In genomic region chr14:8460226-8461129, GRCm38 (mm10) we compare ENCODE assay signal across 8 mouse cellular contexts.
DNase-seq lines count a peak whose midpoint lies in the region; ATAC-seq and TF ChIP-seq lines count a peak whose summit lies in the region.
"Had no signal": no experiment of that assay in that cellular context is flagged by ENCODE, and none has a peak within 500 bp of the region (broad histone marks: within the 10 kb centered on the region; RNA-seq: fewer than 3 reads in every experiment).

No protein-coding gene starts in this region.

- DNase-seq in ZHBTc4 (ENCODE audit: low read depth, low spot score): peak; percentile 83
- peak; percentile 67 for DNase-seq in embryonic facial prominence, embryonic 10.5 days (ENCODE audit: low spot score)
- peak; percentile 37 for DNase-seq in layer of hippocampus, adult 9-11 months
- peak; percentile 72 for DNase-seq in right cerebral cortex, postnatal 4 days

- no peaks in the 10 kb centered on the region for H3K9me3 ChIP-seq in E14TG2a.4 (ENCODE audit: low read length)
- H3K9me3 ChIP-seq in embryonic facial prominence, embryonic 10.5 days: no peaks in the 10 kb centered on the region
- no peaks in the 10 kb centered on the region for H3K9me3 ChIP-seq in hindbrain, embryonic 13.5 days
- H3K9me3 ChIP-seq: liver, embryonic 15.5 days had no signal

- no peaks in the 10 kb centered on the region for H3K36me3 ChIP-seq in E14TG2a.4 (ENCODE audit: insufficient read depth, low read length)
- H3K36me3 ChIP-seq in embryonic facial prominence, embryonic 10.5 days (replicated peaks): no peaks in the 10 kb centered on the region
- H3K36me3 ChIP-seq in hindbrain, embryonic 13.5 days: no peaks in the 10 kb centered on the region
- H3K36me3 ChIP-seq: liver, embryonic 15.5 days had no signal

- H3K4me3 ChIP-seq in E14TG2a.4 (replicated peaks; ENCODE audit: low read length): peak overlapping the region; percentile 49; the same call in 1 of the 2 replicates
- H3K4me3 ChIP-seq in embryonic facial prominence, embryonic 10.5 days: no peak overlapping the region
- H3K4me3 ChIP-seq in hindbrain, embryonic 13.5 days: no peak overlapping the region
- H3K4me3 ChIP-seq: liver, embryonic 15.5 days had no signal

- peaks cover 33% of the 10 kb centered on the region for H3K4me1 ChIP-seq in E14TG2a.4 (replicated peaks; ENCODE audit: low read depth, low read length)
- H3K4me1 ChIP-seq in embryonic facial prominence, embryonic 10.5 days: no peaks in the 10 kb centered on the region
- H3K4me1 ChIP-seq in hindbrain, embryonic 13.5 days (replicated peaks): peaks cover 3% of the 10 kb centered on the region
- H3K4me1 ChIP-seq: liver, embryonic 15.5 days had no signal

- H3K9ac ChIP-seq in hindbrain, embryonic 13.5 days: 0 out of 2 replicates have a peak overlapping the region, but pooled peaks have one; percentile 46
- H3K9ac ChIP-seq: liver, embryonic 15.5 days had no signal

- ATAC-seq in hindbrain, embryonic 13.5 days (ENCODE audit: low FRiP score): peak; percentile 87
- peak; percentile 71; the same call in 1 of the 2 replicates for ATAC-seq in megakaryocyte-erythroid progenitor cell, adult 5-6 weeks (replicated peaks; ENCODE audit: low FRiP score, low TSS enrichment, poor library complexity, severe bottlenecking)

- 43% methylated on average over 19 of the region's 19 CpGs for WGBS in embryonic facial prominence, embryonic 10.5 days
- 41% methylated on average over 19 of the region's 19 CpGs for WGBS in hindbrain, embryonic 13.5 days

- TF ChIP-seq CTCF in E14TG2a.4 (conservative IDR thresholded peaks at IDR 0.05; ENCODE audit: low read length): peak; percentile 59

- H3K4me2 ChIP-seq in hindbrain, embryonic 13.5 days: peak overlapping the region; percentile 23
- H3K4me2 ChIP-seq: liver, embryonic 15.5 days had no signal

- no peak overlapping the region for H3K27ac ChIP-seq in embryonic facial prominence, embryonic 10.5 days (replicated peaks)
- no peak overlapping the region for H3K27ac ChIP-seq in hindbrain, embryonic 13.5 days
- H3K27ac ChIP-seq: liver, embryonic 15.5 days had no signal

- H3K27me3 ChIP-seq in E14TG2a.4 (ENCODE audit: insufficient read depth, low read length): no peaks in the 10 kb centered on the region
- no peaks in the 10 kb centered on the region for H3K27me3 ChIP-seq in embryonic facial prominence, embryonic 10.5 days (replicated peaks; ENCODE audit: low read depth, poor library complexity, severe bottlenecking)
- no peaks in the 10 kb centered on the region for H3K27me3 ChIP-seq in hindbrain, embryonic 13.5 days
- H3K27me3 ChIP-seq: liver, embryonic 15.5 days had no signal
